Mouse (Mus musculus) lung, adult 18-20 months (tissue): Measurements from ENCODE around the gene Eya2.
"Not testable (repeated sequence)": the region's sequence is repeated elsewhere in the genome, so short reads cannot be mapped to it uniquely, and the experiment has no call there.

Experiments
- DNase-seq, 2 experiments: peaks; one replicate each; pipeline ENCODE4 v3.0.0; 2022; ENCODE audit warnings: mixed read lengths in 2 of 2

The Eya2 gene

GRCm38 (mm10) chr2:165594907-165595675, at the start of gene Eya2:
Eya2 (plus strand) TSS chr2:165595032.
- peak; percentile 28 to 30 for DNase-seq

- DNase-seq = no peak
These were observed 49.1 kb upstream of the Eya2 start for GRCm38 (mm10) chr2:165545687-165546086.

- DNase-seq = no peak
These were observed 48.5 kb upstream of the Eya2 start for GRCm38 (mm10) chr2:165546341-165546740.

- DNase-seq = peak; percentile 22 to 36
These were observed 47.4 kb upstream of the Eya2 start for GRCm38 (mm10) chr2:165547410-165547809.

GRCm38 (mm10) chr2:165548627-165549026, 46.2 kb upstream of the Eya2 start:
- no peak for DNase-seq

- not testable (repeated sequence) for DNase-seq
These were observed 44.4 kb upstream of the Eya2 start for GRCm38 (mm10) chr2:165550410-165550809.

GRCm38 (mm10) chr2:165554066-165554465, 40.8 kb upstream of the Eya2 start:
- no peak for DNase-seq

GRCm38 (mm10) chr2:165557278-165557677, 37.6 kb upstream of the Eya2 start:
- no peak for DNase-seq

- peak in 1 of 2 experiments; percentile 36 for DNase-seq
These were observed 35.9 kb upstream of the Eya2 start for GRCm38 (mm10) chr2:165558916-165559315.

- DNase-seq = peak in 1 of 2 experiments; percentile 5
These were observed 35.2 kb upstream of the Eya2 start for GRCm38 (mm10) chr2:165559506-165560235.

GRCm38 (mm10) chr2:165561861-165562260, 33.0 kb upstream of the Eya2 start:
- DNase-seq = no peak

- DNase-seq = peak; percentile 10 to 40
These were observed 31.4 kb upstream of the Eya2 start for GRCm38 (mm10) chr2:165563298-165564058.

- no peak for DNase-seq
These were observed 30.7 kb upstream of the Eya2 start for GRCm38 (mm10) chr2:165564101-165564500.

- DNase-seq = no peak
These were observed 30.2 kb upstream of the Eya2 start for GRCm38 (mm10) chr2:165564620-165565019.

GRCm38 (mm10) chr2:165566898-165567297, 27.9 kb upstream of the Eya2 start:
- DNase-seq = no peak

GRCm38 (mm10) chr2:165567820-165568219, 27.0 kb upstream of the Eya2 start:
- DNase-seq = no peak

- no peak for DNase-seq
These were observed 25.9 kb upstream of the Eya2 start for GRCm38 (mm10) chr2:165568911-165569310.

- no peak for DNase-seq
These were observed 23.5 kb upstream of the Eya2 start for GRCm38 (mm10) chr2:165571216-165571778.

GRCm38 (mm10) chr2:165583044-165583443, 11.8 kb upstream of the Eya2 start:
- no peak for DNase-seq

GRCm38 (mm10) chr2:165583518-165583917, 11.3 kb upstream of the Eya2 start:
- no peak for DNase-seq

- DNase-seq = no peak
These were observed 10.3 kb upstream of the Eya2 start for GRCm38 (mm10) chr2:165584563-165584962.

GRCm38 (mm10) chr2:165590742-165591141, 4.1 kb upstream of the Eya2 start:
- no peak for DNase-seq

GRCm38 (mm10) chr2:165593763-165594162, 1.1 kb upstream of the Eya2 start:
- DNase-seq = peak in 1 of 2 experiments; percentile 25
